Mouse (Mus musculus): ENCODE measurements around the gene Mtmr6.

GRCm38 (mm10) chr14:60320813-60321212, 55.8 kb downstream of the Mtmr6 start:
- TF ChIP-seq POLR2A (IDR thresholded peaks at IDR 0.05; ENCODE audit: borderline replicate concordance, control insufficient read depth, low read depth, low read length) (no peak), CTCF (IDR thresholded peaks at IDR 0.05; ENCODE audit: control insufficient read depth, insufficient read depth, low read length) (no peak)
